Comparison of ENCODE assay signal across 8 mouse cellular contexts in the genomic region with DNA sequence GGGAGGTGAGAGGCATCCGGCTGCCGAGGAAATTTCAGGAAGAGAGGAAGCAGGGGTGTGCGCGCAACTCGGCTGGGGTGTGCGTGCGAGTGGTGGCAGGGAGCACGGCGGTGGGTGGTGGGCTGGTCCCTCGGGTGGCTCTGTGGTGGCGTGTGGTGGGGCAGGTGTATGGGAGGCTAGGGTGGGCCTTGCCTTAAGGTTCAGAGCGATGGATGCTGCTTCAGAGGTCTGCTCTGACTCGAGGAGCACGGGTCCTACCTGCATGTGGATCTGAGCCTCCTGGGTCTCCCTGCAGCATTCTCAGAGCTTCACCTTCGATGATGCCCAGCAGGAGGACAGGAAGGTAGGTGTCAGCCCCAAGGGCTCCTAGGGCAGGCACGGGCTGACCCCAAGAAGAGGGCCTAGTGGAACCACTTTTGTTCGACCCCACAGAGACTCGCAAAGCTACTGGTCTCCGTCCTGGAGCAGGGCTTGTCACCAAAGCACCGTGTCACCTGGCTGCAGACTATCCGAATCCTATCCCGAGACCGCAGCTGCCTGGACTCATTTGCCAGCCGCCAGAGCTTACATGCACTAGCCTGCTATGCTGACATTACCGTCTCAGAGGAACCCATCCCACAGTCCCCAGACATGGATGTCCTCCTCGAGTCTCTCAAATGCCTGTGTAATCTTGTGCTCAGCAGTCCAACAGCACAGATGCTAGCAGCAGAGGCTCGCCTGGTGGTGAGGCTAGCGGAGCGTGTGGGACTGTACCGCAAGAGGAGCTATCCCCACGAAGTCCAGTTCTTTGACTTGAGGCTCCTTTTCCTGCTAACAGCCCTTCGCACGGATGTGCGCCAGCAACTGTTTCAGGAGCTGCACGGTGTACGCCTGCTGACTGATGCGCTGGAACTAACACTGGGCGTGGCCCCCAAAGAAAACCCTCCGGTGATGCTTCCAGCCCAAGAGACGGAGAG. TPM values are rescaled to one million over a fixed set of nuclear protein-coding genes. Genes with fewer than 3 reads are reported as not detected.
A peak's percentile ranks its signal among the peaks of the same experiment; 100 is the strongest.
DNase-seq lines count a peak whose midpoint lies in the region; ATAC-seq and TF ChIP-seq lines count a peak whose summit lies in the region.

TSS of gene Bet1l (minus strand) at position 28 of the 956 bp plus-strand sequence.

- TF ChIP-seq POLR2A in small intestine, adult 2 months (IDR thresholded peaks at IDR 0.05; ENCODE audit: low read depth, low read length) = no peak

- H3K27ac ChIP-seq in lung, embryonic 16.5 days (ENCODE audit: low read length) = peak within 1 kb of the TSS; percentile 95
- peak within 1 kb of the TSS; percentile 94 for H3K27ac ChIP-seq in hindbrain, embryonic 13.5 days
- peak within 1 kb of the TSS; percentile 99 for H3K27ac ChIP-seq in liver, embryonic 13.5 days
- peak within 1 kb of the TSS; percentile 90 for H3K27ac ChIP-seq in small intestine, adult 2 months (ENCODE audit: insufficient read depth, low read depth, low read length)

- H3K9me3 ChIP-seq in lung, embryonic 16.5 days (ENCODE audit: control insufficient read depth, low read length) = no peaks in the 10 kb centered on the region
- no peaks in the 10 kb centered on the region for H3K9me3 ChIP-seq in hindbrain, embryonic 13.5 days
- no peaks in the 10 kb centered on the region for H3K9me3 ChIP-seq in liver, embryonic 13.5 days (replicated peaks)

- WGBS in lung, embryonic 16.5 days = 28% methylated on average over 40 of the region's 40 CpGs
- 42% methylated on average over 40 of the region's 40 CpGs for WGBS in hindbrain, embryonic 13.5 days
- WGBS in liver, embryonic 13.5 days (ENCODE audit: insufficient replicate concordance) = 28% methylated on average over 40 of the region's 40 CpGs
- 20% methylated on average over 40 of the region's 40 CpGs for WGBS in small intestine, adult 2 months

- H3K4me3 ChIP-seq in lung, embryonic 16.5 days (ENCODE audit: low read length) = peak within 1 kb of the TSS; percentile 68
- H3K4me3 ChIP-seq in hindbrain, embryonic 13.5 days = peak within 1 kb of the TSS; percentile 85
- H3K4me3 ChIP-seq in liver, embryonic 13.5 days (replicated peaks) = peak within 1 kb of the TSS; percentile 89
- H3K4me3 ChIP-seq in small intestine, adult 2 months (ENCODE audit: low read depth, low read length) = peak within 1 kb of the TSS; percentile 82

- peak; percentile 27 for ATAC-seq in lung, embryonic 16.5 days (ENCODE audit: low read depth)
- peak; percentile 20 for ATAC-seq in erythroblast, adult 5-6 weeks (replicated peaks; ENCODE audit: low FRiP score, poor library complexity, severe bottlenecking)
- peak; percentile 53 for ATAC-seq in hindbrain, embryonic 13.5 days (ENCODE audit: low FRiP score)
- ATAC-seq in liver, embryonic 13.5 days (ENCODE audit: low read depth) = peak; percentile 29

- H3K4me2 ChIP-seq in lung, embryonic 16.5 days (ENCODE audit: low read depth, low read length) = peak within 1 kb of the TSS; percentile 98
- H3K4me2 ChIP-seq in hindbrain, embryonic 13.5 days = peak within 1 kb of the TSS; percentile 98
- peak within 1 kb of the TSS; percentile 97 for H3K4me2 ChIP-seq in liver, embryonic 13.5 days

- TF ChIP-seq CTCF in small intestine, adult 2 months (IDR thresholded peaks at IDR 0.05; ENCODE audit: extremely low read depth, insufficient read length, insufficient replicate concordance, low read depth, low read length) = no peak

- no peak for DNase-seq in lung, postnatal 25 days (ENCODE audit: low spot score)
- no peak for DNase-seq in adrenal gland, postnatal 25 days
- no peak for DNase-seq in liver, embryonic 13.5 days
- no peak for DNase-seq in urinary bladder, adult 18-20 months (ENCODE audit: low spot score in 2 of 2)

- peaks cover 23% of the 10 kb centered on the region for H3K36me3 ChIP-seq in lung, embryonic 16.5 days (ENCODE audit: control insufficient read depth, insufficient read depth, low read length)
- H3K36me3 ChIP-seq in hindbrain, embryonic 13.5 days = peaks cover 62% of the 10 kb centered on the region
- peaks cover 64% of the 10 kb centered on the region for H3K36me3 ChIP-seq in liver, embryonic 13.5 days
- H3K36me3 ChIP-seq in small intestine, adult 2 months (ENCODE audit: control insufficient read depth, insufficient read depth, low read length) = peaks cover 56% of the 10 kb centered on the region

- peak within 1 kb of the TSS; percentile 83 for H3K9ac ChIP-seq in lung, embryonic 16.5 days (ENCODE audit: low read length)
- peak within 1 kb of the TSS; percentile 87 for H3K9ac ChIP-seq in hindbrain, embryonic 13.5 days
- H3K9ac ChIP-seq in liver, embryonic 13.5 days = peak within 1 kb of the TSS; percentile 93

- no peaks in the 10 kb centered on the region for H3K27me3 ChIP-seq in lung, embryonic 16.5 days (ENCODE audit: control insufficient read depth, insufficient read depth, low read depth, low read length)
- H3K27me3 ChIP-seq in hindbrain, embryonic 13.5 days = no peaks in the 10 kb centered on the region
- H3K27me3 ChIP-seq in liver, embryonic 13.5 days = no peaks in the 10 kb centered on the region
- H3K27me3 ChIP-seq in small intestine, adult 2 months (ENCODE audit: control insufficient read depth, insufficient read depth, low read length) = no peaks in the 10 kb centered on the region

- peaks cover 17% of the 10 kb centered on the region for H3K4me1 ChIP-seq in lung, embryonic 16.5 days (replicated peaks; ENCODE audit: control insufficient read depth, insufficient read depth, low read length)
- peaks cover 39% of the 10 kb centered on the region for H3K4me1 ChIP-seq in hindbrain, embryonic 13.5 days (replicated peaks)
- peaks cover 47% of the 10 kb centered on the region for H3K4me1 ChIP-seq in liver, embryonic 13.5 days (replicated peaks)
- H3K4me1 ChIP-seq in small intestine, adult 2 months (ENCODE audit: control insufficient read depth, insufficient read depth, insufficient read length, low read length) = peaks cover 13% of the 10 kb centered on the region

RNA-seq across cellular contexts. Expression of gene Bet1l, which starts in this region (rescaled TPM):
- 40.3 and 44.2 TPM in 2 replicates for polyA plus RNA-seq in lung, embryonic 16.5 days (2015; fragmentation: Nextera tagmentation; extraction: Ambion mirVana)
- total RNA-seq in adrenal gland, postnatal 25 days (2021) = 37.2 and 44.1 TPM in 2 replicates
- total RNA-seq in erythroblast, adult 5-6 weeks (2015; ENCODE audit: low replicate concordance) = 10.4 and 14.8 TPM in 2 replicates
- total RNA-seq in erythroblast, adult 5-6 weeks (2017; ENCODE audit: low replicate concordance) = 17.3 and 19.5 TPM in 2 replicates
- 43.3 and 44.0 TPM in 2 replicates for polyA plus RNA-seq in hindbrain, embryonic 13.5 days (2015; fragmentation: Nextera tagmentation; extraction: Ambion mirVana)
- polyA plus RNA-seq in liver, embryonic 13.5 days (2015; fragmentation: Nextera tagmentation; extraction: Ambion mirVana) = 17.1 and 20.1 TPM in 2 replicates
- 10.4 and 17.1 TPM in 2 replicates for polyA plus RNA-seq in small intestine, adult 2 months (2012; rRNA removed)
